Mouse (Mus musculus): Measurements from ENCODE around the gene Nr1h2. TPM values are rescaled to one million over a fixed set of nuclear protein-coding genes. Genes with fewer than 3 reads are reported as not detected.
A peak's percentile ranks its signal among the peaks of the same experiment; 100 is the strongest.

Gene Nr1h2
- polyA plus RNA-seq, 1 experiment from 2014 or later = 60.8 TPM

GRCm38 (mm10) chr7:44589149-44589548, 35.4 kb upstream of the Nr1h2 start:
- H3K27me3 ChIP-seq (replicated peaks; ENCODE audit: control insufficient read depth, insufficient read depth, low read length) = peaks cover 70% of the 10 kb centered on the region
- WGBS = 2% methylated on average over 19 of the region's 33 CpGs
- peaks cover 26% of the 10 kb centered on the region for H3K4me1 ChIP-seq (ENCODE audit: control insufficient read depth, insufficient read depth, low read length)
- no peak overlapping the region for H3K27ac ChIP-seq (replicated peaks; ENCODE audit: low read depth, low read length)
- peak overlapping the region; percentile 62 for H3K4me3 ChIP-seq (ENCODE audit: low read depth, low read length)
- peak overlapping the region; percentile 53 for H3K9ac ChIP-seq (ENCODE audit: low read depth, low read length)
- DNase-seq (ENCODE audit: low spot score) (peak; percentile 88), ATAC-seq (ENCODE audit: low read depth) (peak; percentile 42)
- H3K36me3 ChIP-seq (ENCODE audit: control insufficient read depth, insufficient read depth, low read length) = no peaks in the 10 kb centered on the region
- H3K4me2 ChIP-seq (ENCODE audit: low read depth, low read length) = peak overlapping the region; percentile 98
- no peaks in the 10 kb centered on the region for H3K9me3 ChIP-seq (ENCODE audit: control insufficient read depth, low read length)

DNA sequence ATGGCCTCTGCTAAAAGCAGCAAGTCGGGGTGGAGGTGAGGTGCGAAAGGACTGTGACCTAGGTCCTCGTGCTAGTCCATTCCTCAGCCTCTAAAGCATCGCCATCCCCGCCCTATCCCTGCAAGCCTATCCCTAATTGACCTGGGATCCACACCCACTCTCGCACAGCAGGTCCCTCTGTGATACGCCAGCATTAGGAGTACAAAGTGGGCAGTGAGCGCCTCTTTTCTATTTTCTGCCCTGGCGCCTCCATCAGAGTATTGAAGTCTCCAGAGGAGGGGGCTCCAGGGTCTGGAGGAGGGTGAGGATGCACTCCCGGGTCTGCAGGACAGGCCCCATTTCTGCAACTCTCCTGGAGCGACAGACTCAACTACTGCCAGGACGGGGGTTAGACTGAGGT, 34.6 kb upstream of the Nr1h2 start:
- 10% methylated on average over 12 of the region's 12 CpGs for WGBS
- Histone ChIP-seq H3K36me3 (ENCODE audit: control insufficient read depth, insufficient read depth, low read length) (no peaks in the 10 kb centered on the region), H3K27ac (replicated peaks; ENCODE audit: low read depth, low read length) (no peak overlapping the region), H3K4me2 (ENCODE audit: low read depth, low read length) (peak overlapping the region; percentile 98), H3K4me1 (ENCODE audit: control insufficient read depth, insufficient read depth, low read length) (peaks cover 18% of the 10 kb centered on the region), H3K9me3 (ENCODE audit: control insufficient read depth, low read length) (no peaks in the 10 kb centered on the region), H3K9ac (ENCODE audit: low read depth, low read length) (peak overlapping the region; percentile 53), H3K27me3 (replicated peaks; ENCODE audit: control insufficient read depth, insufficient read depth, low read length) (peaks cover 66% of the 10 kb centered on the region), H3K4me3 (ENCODE audit: low read depth, low read length) (peak overlapping the region; percentile 62)
- DNase-seq (ENCODE audit: low spot score) = no peak
- ATAC-seq (ENCODE audit: low read depth) = no peak

DNA sequence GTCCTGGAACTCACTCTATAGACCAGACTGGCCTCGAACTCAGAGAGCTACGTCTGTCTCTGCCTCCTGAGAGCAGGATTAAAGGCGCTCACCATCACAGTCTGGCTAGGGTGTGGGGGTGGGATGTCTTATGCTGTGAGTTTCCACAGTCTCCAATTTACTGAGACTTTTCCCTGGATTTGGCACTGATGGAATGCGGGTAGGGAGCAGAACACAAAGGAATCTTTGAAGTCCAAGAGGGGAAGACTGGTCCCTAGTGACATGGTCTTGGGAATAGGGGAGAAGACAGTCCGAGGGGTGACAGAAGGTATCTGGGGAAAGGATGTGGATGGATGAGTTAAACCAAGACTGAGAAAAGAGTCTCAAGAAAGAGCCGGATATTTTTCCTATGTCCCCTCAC, 33.9 kb upstream of the Nr1h2 start:
- ATAC-seq (ENCODE audit: low read depth) (no peak), DNase-seq (ENCODE audit: low spot score) (no peak)
- H3K27me3 ChIP-seq (replicated peaks; ENCODE audit: control insufficient read depth, insufficient read depth, low read length) = peaks cover 59% of the 10 kb centered on the region
- H3K27ac ChIP-seq (replicated peaks; ENCODE audit: low read depth, low read length) = no peak overlapping the region
- H3K4me3 ChIP-seq (ENCODE audit: low read depth, low read length) = no peak overlapping the region
- H3K36me3 ChIP-seq (ENCODE audit: control insufficient read depth, insufficient read depth, low read length) = no peaks in the 10 kb centered on the region
- H3K4me2 ChIP-seq (ENCODE audit: low read depth, low read length) = 0 out of 2 replicates have a peak overlapping the region, but pooled peaks have one; percentile 98
- H3K9me3 ChIP-seq (ENCODE audit: control insufficient read depth, low read length) = no peaks in the 10 kb centered on the region
- H3K9ac ChIP-seq (ENCODE audit: low read depth, low read length) = no peak overlapping the region
- peaks cover 16% of the 10 kb centered on the region for H3K4me1 ChIP-seq (ENCODE audit: control insufficient read depth, insufficient read depth, low read length)
- 33% methylated on average over 6 of the region's 6 CpGs for WGBS

- Histone ChIP-seq H3K9ac (ENCODE audit: low read depth, low read length) (peak overlapping the region; percentile 43), H3K27me3 (replicated peaks; ENCODE audit: control insufficient read depth, insufficient read depth, low read length) (peaks cover 52% of the 10 kb centered on the region)
Measured at GRCm38 (mm10) chr7:44586930-44587329, 33.2 kb upstream of the Nr1h2 start.

DNA sequence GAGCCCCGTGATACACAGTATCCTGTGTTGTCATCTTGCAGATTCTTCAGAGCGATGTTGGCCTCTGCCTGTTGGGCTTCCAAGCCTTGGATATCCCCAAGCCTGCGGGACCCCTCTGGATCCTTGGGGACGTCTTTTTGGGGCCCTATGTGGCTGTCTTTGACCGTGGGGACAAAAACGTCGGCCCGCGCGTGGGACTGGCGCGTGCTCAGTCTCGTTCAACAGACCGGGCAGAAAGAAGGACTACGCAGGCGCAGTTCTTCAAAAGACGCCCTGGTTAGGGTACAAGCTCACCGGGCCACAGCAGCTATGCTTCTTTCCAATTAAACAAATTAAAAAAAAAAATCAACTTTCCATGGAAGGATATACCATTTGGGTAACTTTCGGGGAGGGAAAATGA, 32.8 kb upstream of the Nr1h2 start:
- H3K9ac ChIP-seq (ENCODE audit: low read depth, low read length) = peak overlapping the region; percentile 51
- H3K27me3 ChIP-seq (replicated peaks; ENCODE audit: control insufficient read depth, insufficient read depth, low read length) = peaks cover 47% of the 10 kb centered on the region
- peak overlapping the region; percentile 33 for H3K4me3 ChIP-seq (ENCODE audit: low read depth, low read length)
- H3K4me2 ChIP-seq (ENCODE audit: low read depth, low read length) = peak overlapping the region; percentile 63
- no peak overlapping the region for H3K27ac ChIP-seq (replicated peaks; ENCODE audit: low read depth, low read length)
- WGBS = 13% methylated on average over 19 of the region's 19 CpGs
- ATAC-seq (ENCODE audit: low read depth) (no peak), DNase-seq (ENCODE audit: low spot score) (peak; percentile 48)
- H3K36me3 ChIP-seq (ENCODE audit: control insufficient read depth, insufficient read depth, low read length) = no peaks in the 10 kb centered on the region
- peaks cover 15% of the 10 kb centered on the region for H3K4me1 ChIP-seq (ENCODE audit: control insufficient read depth, insufficient read depth, low read length)
- H3K9me3 ChIP-seq (ENCODE audit: control insufficient read depth, low read length) = no peaks in the 10 kb centered on the region

More at GRCm38 (mm10) chr7:44586930-44587329, 33.2 kb upstream of the Nr1h2 start:
- Histone ChIP-seq H3K27ac (replicated peaks; ENCODE audit: low read depth, low read length) (no peak overlapping the region), H3K9me3 (ENCODE audit: control insufficient read depth, low read length) (no peaks in the 10 kb centered on the region), H3K4me2 (ENCODE audit: low read depth, low read length) (peak overlapping the region; percentile 63), H3K4me1 (ENCODE audit: control insufficient read depth, insufficient read depth, low read length) (peaks cover 16% of the 10 kb centered on the region), H3K36me3 (ENCODE audit: control insufficient read depth, insufficient read depth, low read length) (no peaks in the 10 kb centered on the region), H3K4me3 (ENCODE audit: low read depth, low read length) (peak overlapping the region; percentile 33)
- peak; percentile 86 for DNase-seq (ENCODE audit: low spot score)
- peak; percentile 42; the same call in 1 of the 2 replicates for ATAC-seq (ENCODE audit: low read depth)
- WGBS = 2% methylated on average over 18 of the region's 18 CpGs

- H3K4me2 ChIP-seq (ENCODE audit: low read depth, low read length) = no peak overlapping the region
- no peak for ATAC-seq (ENCODE audit: low read depth)
- no peak overlapping the region for H3K9ac ChIP-seq (ENCODE audit: low read depth, low read length)
- peaks cover 10% of the 10 kb centered on the region for H3K4me1 ChIP-seq (ENCODE audit: control insufficient read depth, insufficient read depth, low read length)
- WGBS = 95% methylated on average over 6 of the region's 6 CpGs
- no peak overlapping the region for H3K4me3 ChIP-seq (ENCODE audit: low read depth, low read length)
- no peak for DNase-seq (ENCODE audit: low spot score)
- H3K36me3 ChIP-seq (ENCODE audit: control insufficient read depth, insufficient read depth, low read length) = no peaks in the 10 kb centered on the region
- H3K27me3 ChIP-seq (replicated peaks; ENCODE audit: control insufficient read depth, insufficient read depth, low read length) = peaks cover 39% of the 10 kb centered on the region
- no peaks in the 10 kb centered on the region for H3K9me3 ChIP-seq (ENCODE audit: control insufficient read depth, low read length)
- H3K27ac ChIP-seq (replicated peaks; ENCODE audit: low read depth, low read length) = no peak overlapping the region
Measured at GRCm38 (mm10) chr7:44585606-44586005, 31.9 kb upstream of the Nr1h2 start.

GRCm38 (mm10) chr7:44584921-44585320, 31.2 kb upstream of the Nr1h2 start:
- Histone ChIP-seq H3K4me1 (ENCODE audit: control insufficient read depth, insufficient read depth, low read length) (peaks cover 8% of the 10 kb centered on the region), H3K4me2 (ENCODE audit: low read depth, low read length) (no peak overlapping the region), H3K9me3 (ENCODE audit: control insufficient read depth, low read length) (no peaks in the 10 kb centered on the region), H3K27me3 (replicated peaks; ENCODE audit: control insufficient read depth, insufficient read depth, low read length) (peaks cover 38% of the 10 kb centered on the region), H3K36me3 (ENCODE audit: control insufficient read depth, insufficient read depth, low read length) (no peaks in the 10 kb centered on the region), H3K4me3 (ENCODE audit: low read depth, low read length) (no peak overlapping the region), H3K27ac (replicated peaks; ENCODE audit: low read depth, low read length) (no peak overlapping the region), H3K9ac (ENCODE audit: low read depth, low read length) (no peak overlapping the region)
- no peak for DNase-seq (ENCODE audit: low spot score)
- ATAC-seq (ENCODE audit: low read depth) = no peak
- 80% methylated on average over 6 of the region's 6 CpGs for WGBS

DNA sequence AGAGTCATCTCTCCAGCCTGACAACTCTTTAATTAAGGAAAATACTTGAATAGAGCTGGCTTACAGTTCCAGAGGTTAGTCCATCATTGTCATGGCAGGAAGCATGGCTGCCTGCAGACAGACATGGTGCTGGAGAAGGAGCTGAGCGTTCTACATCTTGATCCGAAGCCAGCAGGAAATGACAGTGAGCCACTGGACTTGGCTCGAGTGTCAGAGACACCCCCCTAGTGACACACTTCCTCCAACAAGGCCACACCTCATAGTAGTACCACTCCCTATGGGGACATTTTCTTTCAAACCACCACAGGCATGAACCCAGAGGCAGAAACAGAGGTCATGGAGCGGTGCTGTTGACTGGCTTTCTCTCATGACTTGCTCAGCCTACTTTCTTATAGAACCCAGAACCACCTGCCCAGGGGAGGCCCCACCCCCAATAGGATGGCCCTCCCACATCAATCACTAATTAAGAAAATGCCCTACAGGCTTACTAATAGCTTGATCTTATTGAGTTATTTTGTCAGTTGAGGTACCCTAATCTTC, 30.6 kb upstream of the Nr1h2 start:
- Histone ChIP-seq H3K4me1 (ENCODE audit: control insufficient read depth, insufficient read depth, low read length) (peaks cover 5% of the 10 kb centered on the region), H3K4me2 (ENCODE audit: low read depth, low read length) (no peak overlapping the region), H3K27ac (replicated peaks; ENCODE audit: low read depth, low read length) (no peak overlapping the region), H3K27me3 (replicated peaks; ENCODE audit: control insufficient read depth, insufficient read depth, low read length) (peaks cover 33% of the 10 kb centered on the region), H3K36me3 (ENCODE audit: control insufficient read depth, insufficient read depth, low read length) (no peaks in the 10 kb centered on the region), H3K9me3 (ENCODE audit: control insufficient read depth, low read length) (no peaks in the 10 kb centered on the region), H3K4me3 (ENCODE audit: low read depth, low read length) (no peak overlapping the region), H3K9ac (ENCODE audit: low read depth, low read length) (no peak overlapping the region)
- DNase-seq (ENCODE audit: low spot score) = no peak
- no peak for ATAC-seq (ENCODE audit: low read depth)
- 80% methylated on average over 4 of the region's 4 CpGs for WGBS

- H3K9me3 ChIP-seq (ENCODE audit: control insufficient read depth, low read length) = 0 out of 2 replicates have a peak, but pooled peaks cover 3% of the 10 kb centered on the region
- H3K27ac ChIP-seq (replicated peaks; ENCODE audit: low read depth, low read length) = no peak overlapping the region
- H3K27me3 ChIP-seq (replicated peaks; ENCODE audit: control insufficient read depth, insufficient read depth, low read length) = peaks cover 25% of the 10 kb centered on the region
- no peak for ATAC-seq (ENCODE audit: low read depth)
- peaks cover under 1% of the 10 kb centered on the region for H3K4me1 ChIP-seq (ENCODE audit: control insufficient read depth, insufficient read depth, low read length)
- H3K9ac ChIP-seq (ENCODE audit: low read depth, low read length) = no peak overlapping the region
- H3K4me2 ChIP-seq (ENCODE audit: low read depth, low read length) = no peak overlapping the region
- H3K4me3 ChIP-seq (ENCODE audit: low read depth, low read length) = no peak overlapping the region
- DNase-seq (ENCODE audit: low spot score) = no peak
- WGBS = 82% methylated on average over 1 of the region's 1 CpGs
- H3K36me3 ChIP-seq (ENCODE audit: control insufficient read depth, insufficient read depth, low read length) = no peaks in the 10 kb centered on the region
Measured at GRCm38 (mm10) chr7:44583146-44583545, 29.4 kb upstream of the Nr1h2 start.

Measured in embryonic facial prominence, embryonic 14.5 days (tissue).